In the genomic region with DNA sequence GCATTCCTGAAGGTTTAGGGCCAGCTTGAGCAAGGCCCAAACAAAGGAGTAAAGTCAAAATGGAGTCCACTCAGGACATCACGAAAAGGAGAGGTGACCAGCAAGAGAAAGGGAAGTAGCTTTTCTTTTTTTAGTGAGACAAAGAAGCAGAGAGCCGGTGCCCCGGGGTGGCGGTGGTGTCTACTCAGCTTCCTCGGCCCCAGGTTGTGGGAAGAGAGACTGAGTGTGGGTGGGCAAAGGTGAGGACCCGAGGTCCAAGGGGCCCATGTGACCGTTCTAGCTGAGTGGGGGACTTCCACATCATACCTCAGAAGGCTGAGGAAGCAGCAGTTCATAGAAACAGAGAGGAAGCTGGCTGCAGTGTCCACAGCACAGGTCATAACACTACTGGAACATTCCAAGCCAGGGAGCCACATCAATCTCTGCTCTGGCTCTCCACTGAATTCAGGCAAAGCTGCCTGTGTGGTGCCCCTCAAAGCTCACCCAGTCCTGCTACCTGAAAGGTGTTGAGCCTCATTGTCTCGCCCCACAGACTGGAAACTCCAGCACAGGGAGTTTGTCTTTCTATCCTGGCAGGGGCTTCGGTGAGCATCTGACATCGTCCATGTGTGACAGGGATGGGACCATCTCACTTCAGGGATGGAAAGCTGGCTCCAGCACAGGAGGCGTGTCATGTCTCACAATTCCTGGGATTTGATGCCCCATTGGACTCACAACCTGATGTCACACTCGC, we compare ENCODE assay signal across 11 mouse cellular contexts. TPM values are rescaled to one million over a fixed set of nuclear protein-coding genes. Genes with fewer than 3 reads are reported as not detected.
DNase-seq lines count a peak whose midpoint lies in the region; ATAC-seq and TF ChIP-seq lines count a peak whose summit lies in the region.
"Had no signal": no experiment of that assay in that cellular context is flagged by ENCODE, and none has a peak within 500 bp of the region (broad histone marks: within the 10 kb centered on the region; RNA-seq: fewer than 3 reads in every experiment).

No protein-coding gene starts in this region.

- no peak overlapping the region for H3K9ac ChIP-seq in liver, embryonic 11.5 days (ENCODE audit: low read depth, low read length)
- no peak overlapping the region for H3K9ac ChIP-seq in liver, embryonic 12.5 days
- no peak overlapping the region for H3K9ac ChIP-seq in hindbrain, embryonic 11.5 days (ENCODE audit: low read depth, low read length)

- no peak for DNase-seq in heart, embryonic 10.5 days (ENCODE audit: low spot score)
- no peak for DNase-seq in heart, postnatal 4 days
- no peak for DNase-seq in liver, embryonic 11.5 days (ENCODE audit: low spot score)
- no peak for DNase-seq in hindbrain, embryonic 11.5 days (ENCODE audit: low spot score)
- no peak for DNase-seq in adrenal gland, postnatal 14 days

- no peak overlapping the region for H3K4me2 ChIP-seq in liver, embryonic 11.5 days
- H3K4me2 ChIP-seq in liver, embryonic 12.5 days = no peak overlapping the region
- no peak overlapping the region for H3K4me2 ChIP-seq in hindbrain, embryonic 11.5 days (replicated peaks; ENCODE audit: low read depth, low read length)

- peak overlapping the region; percentile 72 for H3K27ac ChIP-seq in heart, embryonic 10.5 days
- H3K27ac ChIP-seq in liver, embryonic 11.5 days (ENCODE audit: low read depth, low read length) = peak overlapping the region; percentile 21; the same call in 1 of the 2 replicates
- H3K27ac ChIP-seq in liver, embryonic 12.5 days = no peak overlapping the region
- peak overlapping the region; percentile 74 for H3K27ac ChIP-seq in small intestine, adult 2 months (ENCODE audit: insufficient read depth, low read depth, low read length)
- H3K27ac ChIP-seq in hindbrain, embryonic 11.5 days (ENCODE audit: low read depth, low read length) = no peak overlapping the region

- no peak for ATAC-seq in liver, embryonic 11.5 days (replicated peaks; ENCODE audit: low FRiP score)
- ATAC-seq in liver, embryonic 12.5 days = no peak
- 0 out of 2 replicates have a peak, but pooled peaks have one; percentile 2 for ATAC-seq in granulocyte monocyte progenitor cell, adult 5-6 weeks (replicated peaks; ENCODE audit: poor library complexity, severe bottlenecking)
- no peak for ATAC-seq in hindbrain, embryonic 11.5 days (ENCODE audit: low FRiP score)

- 64% methylated on average over 12 of the region's 12 CpGs for WGBS in heart, embryonic 10.5 days
- 59% methylated on average over 12 of the region's 12 CpGs for WGBS in liver, embryonic 11.5 days
- WGBS in liver, embryonic 12.5 days (ENCODE audit: insufficient replicate concordance) = 42% methylated on average over 12 of the region's 12 CpGs
- WGBS in small intestine, adult 2 months = 76% methylated on average over 12 of the region's 12 CpGs
- 80% methylated on average over 12 of the region's 12 CpGs for WGBS in hindbrain, embryonic 11.5 days

- TF ChIP-seq CTCF in small intestine, adult 2 months (IDR thresholded peaks at IDR 0.05; ENCODE audit: extremely low read depth, insufficient read length, insufficient replicate concordance, low read depth, low read length) = no peak

- no peak overlapping the region for H3K4me3 ChIP-seq in heart, embryonic 10.5 days
- H3K4me3 ChIP-seq in liver, embryonic 11.5 days (ENCODE audit: low read depth, low read length) = no peak overlapping the region
- no peak overlapping the region for H3K4me3 ChIP-seq in liver, embryonic 12.5 days
- H3K4me3 ChIP-seq in small intestine, adult 2 months (ENCODE audit: low read depth, low read length) = no peak overlapping the region
- no peak overlapping the region for H3K4me3 ChIP-seq in hindbrain, embryonic 11.5 days (ENCODE audit: low read depth, low read length)
- H3K4me3 ChIP-seq: myocyte had no signal

- H3K27me3 ChIP-seq in heart, embryonic 10.5 days (ENCODE audit: insufficient read depth, poor library complexity, severe bottlenecking) = peaks cover 34% of the 10 kb centered on the region
- H3K27me3 ChIP-seq in liver, embryonic 11.5 days (replicated peaks; ENCODE audit: control insufficient read depth, insufficient read depth, low read length) = peaks cover 26% of the 10 kb centered on the region
- peaks cover 51% of the 10 kb centered on the region for H3K27me3 ChIP-seq in liver, embryonic 12.5 days (replicated peaks)
- H3K27me3 ChIP-seq in small intestine, adult 2 months (ENCODE audit: control insufficient read depth, insufficient read depth, low read length) = peaks cover 9% of the 10 kb centered on the region
- H3K27me3 ChIP-seq in hindbrain, embryonic 11.5 days (ENCODE audit: control insufficient read depth, insufficient read depth, low read length) = peaks cover 27% of the 10 kb centered on the region

- peaks cover 41% of the 10 kb centered on the region for H3K4me1 ChIP-seq in heart, embryonic 10.5 days
- H3K4me1 ChIP-seq in liver, embryonic 11.5 days (replicated peaks; ENCODE audit: control insufficient read depth, insufficient read depth, low read length) = peaks cover 6% of the 10 kb centered on the region; the same call in 1 of the 2 replicates
- H3K4me1 ChIP-seq in liver, embryonic 12.5 days = peaks cover 23% of the 10 kb centered on the region
- H3K4me1 ChIP-seq in small intestine, adult 2 months (ENCODE audit: control insufficient read depth, insufficient read depth, insufficient read length, low read length) = peaks cover 13% of the 10 kb centered on the region; the same call in 1 of the 2 replicates
- peaks cover 5% of the 10 kb centered on the region; the same call in 1 of the 2 replicates for H3K4me1 ChIP-seq in hindbrain, embryonic 11.5 days (replicated peaks; ENCODE audit: control insufficient read depth, insufficient read depth, low read length)

- H3K36me3 ChIP-seq in heart, embryonic 10.5 days = no peaks in the 10 kb centered on the region
- no peaks in the 10 kb centered on the region for H3K36me3 ChIP-seq in liver, embryonic 11.5 days (ENCODE audit: control insufficient read depth, insufficient read depth, low read length)
- H3K36me3 ChIP-seq in liver, embryonic 12.5 days = no peaks in the 10 kb centered on the region
- H3K36me3 ChIP-seq in small intestine, adult 2 months (ENCODE audit: control insufficient read depth, insufficient read depth, low read length) = no peaks in the 10 kb centered on the region
- H3K36me3 ChIP-seq in hindbrain, embryonic 11.5 days (ENCODE audit: control insufficient read depth, insufficient read depth, low read length) = no peaks in the 10 kb centered on the region

- H3K9me3 ChIP-seq in heart, embryonic 10.5 days = no peaks in the 10 kb centered on the region
- H3K9me3 ChIP-seq in liver, embryonic 11.5 days (ENCODE audit: control insufficient read depth, low read length) = no peaks in the 10 kb centered on the region
- H3K9me3 ChIP-seq in liver, embryonic 12.5 days (replicated peaks) = no peaks in the 10 kb centered on the region
- H3K9me3 ChIP-seq in hindbrain, embryonic 11.5 days (ENCODE audit: control insufficient read depth, low read length) = no peaks in the 10 kb centered on the region

- no peak for TF ChIP-seq POLR2A in small intestine, adult 2 months (IDR thresholded peaks at IDR 0.05; ENCODE audit: low read depth, low read length)

RNA-seq across cellular contexts. Expression of a gene that starts 3.0 kb away (rescaled TPM):
- polyA plus RNA-seq in heart, embryonic 10.5 days (2016; fragmentation: Nextera tagmentation; extraction: Ambion mirVana) = 22.1 and 24.9 TPM in 2 replicates
- 1 to 10 TPM; 3.0 TPM for total RNA-seq in heart, postnatal 4 days (2021)
- polyA plus RNA-seq in liver, embryonic 11.5 days (2014; fragmentation: Nextera tagmentation; extraction: Ambion mirVana) = 8.2 and 9.4 TPM in 2 replicates
- polyA plus RNA-seq in liver, embryonic 12.5 days (2016; fragmentation: Nextera tagmentation; extraction: Ambion mirVana) = 5.9 and 7.2 TPM in 2 replicates
- total RNA-seq in granulocyte monocyte progenitor cell, adult 5-6 weeks (2014; fragmentation: Nextera tagmentation) = 20.2 and 22.6 TPM in 2 replicates
- total RNA-seq in granulocyte monocyte progenitor cell, adult 5-6 weeks (2017) = 13.7 and 19.6 TPM in 2 replicates
- polyA plus RNA-seq in small intestine, adult 2 months (2012; rRNA removed) = 11.9 and 14.9 TPM in 2 replicates
- 2.5 and 2.7 TPM in 2 replicates for polyA plus RNA-seq in hindbrain, embryonic 11.5 days (2014; fragmentation: Nextera tagmentation; extraction: Ambion mirVana)
- total RNA-seq in adrenal gland, postnatal 14 days (2021) = 3.0 and 10.9 TPM in 2 replicates

RNA-seq across cellular contexts. Expression of a gene that starts 15.7 kb away (rescaled TPM):
- 13.8 and 23.3 TPM in 2 replicates for polyA plus RNA-seq in heart, embryonic 10.5 days (2016; fragmentation: Nextera tagmentation; extraction: Ambion mirVana)
- total RNA-seq in heart, postnatal 4 days (2021) = 10 to 100 TPM; 11.6 to 15.1 TPM
- polyA plus RNA-seq in liver, embryonic 11.5 days (2014; fragmentation: Nextera tagmentation; extraction: Ambion mirVana) = 9.2 and 9.5 TPM in 2 replicates
- 2.8 and 3.2 TPM in 2 replicates for polyA plus RNA-seq in liver, embryonic 12.5 days (2016; fragmentation: Nextera tagmentation; extraction: Ambion mirVana)
- total RNA-seq in granulocyte monocyte progenitor cell, adult 5-6 weeks (2014; fragmentation: Nextera tagmentation) = not detected in 2 replicates
- total RNA-seq in granulocyte monocyte progenitor cell, adult 5-6 weeks (2017) = 0.15 and 0.22 TPM in 2 replicates
- 3.0 and 3.4 TPM in 2 replicates for polyA plus RNA-seq in small intestine, adult 2 months (2012; rRNA removed)
- polyA plus RNA-seq in hindbrain, embryonic 11.5 days (2014; fragmentation: Nextera tagmentation; extraction: Ambion mirVana) = 11.3 and 12.9 TPM in 2 replicates
- total RNA-seq in adrenal gland, postnatal 14 days (2021) = 6.1 and 7.1 TPM in 2 replicates

RNA-seq across cellular contexts. Expression of a gene that starts 52.2 kb away (rescaled TPM):
- polyA plus RNA-seq in heart, embryonic 10.5 days (2016; fragmentation: Nextera tagmentation; extraction: Ambion mirVana) = not detected in 2 replicates
- total RNA-seq in heart, postnatal 4 days (2021) = not detected
- polyA plus RNA-seq in liver, embryonic 11.5 days (2014; fragmentation: Nextera tagmentation; extraction: Ambion mirVana) = 0.34 and 0.55 TPM in 2 replicates
- not detected in 2 replicates for polyA plus RNA-seq in liver, embryonic 12.5 days (2016; fragmentation: Nextera tagmentation; extraction: Ambion mirVana)
- total RNA-seq in granulocyte monocyte progenitor cell, adult 5-6 weeks (2014; fragmentation: Nextera tagmentation) = not detected in 2 replicates
- total RNA-seq in granulocyte monocyte progenitor cell, adult 5-6 weeks (2017) = 1.4 and 1.5 TPM in 2 replicates
- 0.20 and 0.22 TPM in 2 replicates for polyA plus RNA-seq in small intestine, adult 2 months (2012; rRNA removed)
- polyA plus RNA-seq in hindbrain, embryonic 11.5 days (2014; fragmentation: Nextera tagmentation; extraction: Ambion mirVana) = not detected in 2 replicates
- total RNA-seq in adrenal gland, postnatal 14 days (2021) = not detected in 2 replicates
- total RNA-seq: heart, postnatal 14 days had no signal
- polyA plus RNA-seq: limb, embryonic 11.5 days; myocyte had no signal

RNA-seq across cellular contexts. Expression of a gene that starts 55.9 kb away (rescaled TPM):
- 214 and 228 TPM in 2 replicates for polyA plus RNA-seq in heart, embryonic 10.5 days (2016; fragmentation: Nextera tagmentation; extraction: Ambion mirVana)
- 100 to 1,000 TPM; 110 to 117 TPM for total RNA-seq in heart, postnatal 4 days (2021)
- polyA plus RNA-seq in liver, embryonic 11.5 days (2014; fragmentation: Nextera tagmentation; extraction: Ambion mirVana) = 223 and 247 TPM in 2 replicates
- 149 and 161 TPM in 2 replicates for polyA plus RNA-seq in liver, embryonic 12.5 days (2016; fragmentation: Nextera tagmentation; extraction: Ambion mirVana)
- total RNA-seq in granulocyte monocyte progenitor cell, adult 5-6 weeks (2014; fragmentation: Nextera tagmentation) = 192 and 201 TPM in 2 replicates
- 119 and 143 TPM in 2 replicates for total RNA-seq in granulocyte monocyte progenitor cell, adult 5-6 weeks (2017)
- polyA plus RNA-seq in small intestine, adult 2 months (2012; rRNA removed) = 108 and 205 TPM in 2 replicates
- 209 and 215 TPM in 2 replicates for polyA plus RNA-seq in hindbrain, embryonic 11.5 days (2014; fragmentation: Nextera tagmentation; extraction: Ambion mirVana)
- total RNA-seq in adrenal gland, postnatal 14 days (2021) = 169 and 183 TPM in 2 replicates

Comparison
In these comparisons a context has a peak if more than half of its experiments do, and no peak if none do; other contexts are left out.
1. H3K27ac ChIP-seq: peak in heart, embryonic 10.5 days (single experiment), liver, embryonic 11.5 days (single experiment) and small intestine, adult 2 months (single experiment); none in liver, embryonic 12.5 days (single experiment) and hindbrain, embryonic 11.5 days (single experiment).